19 mouse cellular contexts compared by ENCODE assay signal in genomic region chr8:126619487-126619886, GRCm38 (mm10). TPM values are rescaled to one million over a fixed set of nuclear protein-coding genes. Genes with fewer than 3 reads are reported as not detected.
DNase-seq lines count a peak whose midpoint lies in the region; ATAC-seq and TF ChIP-seq lines count a peak whose summit lies in the region.
"Had no signal": no experiment of that assay in that cellular context is flagged by ENCODE, and none has a peak within 500 bp of the region (broad histone marks: within the 10 kb centered on the region; RNA-seq: fewer than 3 reads in every experiment).

No protein-coding gene starts in this region.

- no peak overlapping the region for H3K4me3 ChIP-seq in gastrocnemius, adult 2 months
- no peak overlapping the region for H3K4me3 ChIP-seq in lung, postnatal 0 days (ENCODE audit: low read depth, low read length)
- H3K4me3 ChIP-seq: heart, embryonic 12.5 days; hindbrain, embryonic 13.5 days; liver, embryonic 15.5 days; midbrain, embryonic 10.5 days had no signal

- intact Hi-C loops in gastrocnemius, adult 2 months (cut with DNase I), result loop anchor here (5.0 kb wide), 2 partner anchors 43 to 88 kb away; no protein-coding TSS in a partner anchor
- intact Hi-C loops in gastrocnemius, postnatal 36 days (cut with DNase I), result loop anchor here (5.0 kb wide), 2 partner anchors 43 to 118 kb away; no protein-coding TSS in a partner anchor
- intact Hi-C loops in left cerebral cortex, postnatal 36 days (cut with DNase I), result no loop called here

- TF ChIP-seq CTCF in gastrocnemius, adult 2 months (IDR thresholded peaks at IDR 0.05), result no peak
- no peak for TF ChIP-seq CTCF in lung, postnatal 0 days (IDR thresholded peaks at IDR 0.05)

- DNase-seq in gastrocnemius, adult 2 months, result no peak
- DNase-seq in gastrocnemius, postnatal 36 days, result no peak
- DNase-seq in lung, postnatal 0 days (ENCODE audit: low spot score), result peak; percentile 64
- DNase-seq in lung, postnatal 14 days, result no peak
- DNase-seq in large intestine, adult 2 months (ENCODE audit: low read depth, low spot score), result peak; percentile 85
- DNase-seq in adipocyte (ENCODE audit: low spot score), result no peak
- DNase-seq in left cerebral cortex, postnatal 36 days (ENCODE audit: low spot score in 2 of 2), result no peak
- no peak for DNase-seq in layer of hippocampus, postnatal 36 days
- DNase-seq: cerebellum, postnatal 10 days; embryo, embryonic 11 days; heart, postnatal 14 days; kidney, adult 11 months; kidney, postnatal 4 days; thymus, postnatal 14 days had no signal

- no peak overlapping the region for H3K9ac ChIP-seq in lung, postnatal 0 days (replicated peaks; ENCODE audit: low read depth)
- H3K9ac ChIP-seq: heart, embryonic 12.5 days; hindbrain, embryonic 13.5 days; liver, embryonic 15.5 days had no signal

- TF ChIP-seq EP300 in lung, postnatal 0 days (IDR thresholded peaks at IDR 0.05), result no peak; the same call in 1 of the 2 replicates

- no peak overlapping the region for H3K4me2 ChIP-seq in lung, postnatal 0 days (replicated peaks; ENCODE audit: low read depth, low read length)
- H3K4me2 ChIP-seq: heart, embryonic 12.5 days; hindbrain, embryonic 13.5 days; liver, embryonic 15.5 days had no signal

- ATAC-seq in lung, postnatal 0 days, result peak; percentile 32
- ATAC-seq: forebrain, embryonic 16.5 days had no signal

- H3K9me3 ChIP-seq in lung, postnatal 0 days (ENCODE audit: low read length), result no peaks in the 10 kb centered on the region
- H3K9me3 ChIP-seq: heart, embryonic 12.5 days; hindbrain, embryonic 13.5 days; liver, embryonic 15.5 days; midbrain, embryonic 10.5 days had no signal

- H3K36me3 ChIP-seq in lung, postnatal 0 days (ENCODE audit: insufficient read depth, low read length), result no peaks in the 10 kb centered on the region
- H3K36me3 ChIP-seq: heart, embryonic 12.5 days; hindbrain, embryonic 13.5 days; liver, embryonic 15.5 days; midbrain, embryonic 10.5 days had no signal

- WGBS in lung, postnatal 0 days, result 75% methylated on average over 6 of the region's 6 CpGs
- 40% methylated on average over 6 of the region's 6 CpGs for WGBS in large intestine, adult 2 months

- peak overlapping the region; percentile 9 for H3K27ac ChIP-seq in gastrocnemius, adult 2 months
- H3K27ac ChIP-seq in lung, postnatal 0 days (ENCODE audit: low read length), result no peak overlapping the region
- H3K27ac ChIP-seq: hindbrain, embryonic 13.5 days; liver, embryonic 15.5 days; midbrain, embryonic 10.5 days had no signal

- no peaks in the 10 kb centered on the region for H3K27me3 ChIP-seq in lung, postnatal 0 days (replicated peaks; ENCODE audit: insufficient read depth, low read length)
- H3K27me3 ChIP-seq: heart, embryonic 12.5 days; hindbrain, embryonic 13.5 days; liver, embryonic 15.5 days had no signal

- H3K4me1 ChIP-seq in lung, postnatal 0 days (ENCODE audit: insufficient read depth, low read depth, low read length), result peaks cover 12% of the 10 kb centered on the region
- H3K4me1 ChIP-seq: hindbrain, embryonic 13.5 days had no signal

RNA-seq across cellular contexts. Expression of gene Irf2bp2, which starts 25.7 kb away (rescaled TPM):
- 10 to 100 TPM; 28.6 to 81.6 TPM for total RNA-seq in gastrocnemius, adult 2 months (2021)
- 10 to 100 TPM; 26.5 to 30.1 TPM for total RNA-seq in gastrocnemius, postnatal 36 days (2021)
- polyA plus RNA-seq in lung, postnatal 0 days (2015; fragmentation: Nextera tagmentation; extraction: Ambion mirVana), result 19.5 and 24.1 TPM in 2 replicates
- polyA plus RNA-seq in large intestine, adult 2 months (2012; rRNA removed), result 30.9 and 49.4 TPM in 2 replicates
- 10 to 100 TPM; 54.3 to 63.3 TPM for total RNA-seq in left cerebral cortex, postnatal 36 days (2021)
- total RNA-seq in layer of hippocampus, postnatal 36 days (2021), result 10 to 100 TPM; 61.4 to 61.6 TPM

Comparison
In these comparisons a context has a peak if more than half of its experiments do, and no peak if none do; other contexts are left out.
1. DNase-seq: peak in lung, postnatal 0 days (single experiment) and large intestine, adult 2 months (single experiment); none in gastrocnemius, adult 2 months (single experiment), gastrocnemius, postnatal 36 days (0 of 2), lung, postnatal 14 days (single experiment), adipocyte (single experiment), left cerebral cortex, postnatal 36 days (0 of 2) and layer of hippocampus, postnatal 36 days (0 of 2).